ENCODE assay signal across 8 mouse cellular contexts in genomic region chr17:35424624-35425416, GRCm38 (mm10). TPM values are rescaled to one million over a fixed set of nuclear protein-coding genes. Genes with fewer than 3 reads are reported as not detected.
A peak's percentile ranks its signal among the peaks of the same experiment; 100 is the strongest.
DNase-seq lines count a peak whose midpoint lies in the region; ATAC-seq and TF ChIP-seq lines count a peak whose summit lies in the region.
"Not testable (repeated sequence)": the region's sequence is repeated elsewhere in the genome, so short reads cannot be mapped to it uniquely, and the experiment has no call there.

Gene H2-Q6, plus strand, starts transcription at chr17:35424850.

- ATAC-seq in hindbrain, embryonic 11.5 days (ENCODE audit: low FRiP score), result peak; percentile 73
- ATAC-seq in lung, embryonic 15.5 days (ENCODE audit: borderline replicate concordance, extremely low read depth, low FRiP score, low TSS enrichment), result peak; percentile 58; the same call in 1 of the 2 replicates
- peak; percentile 73 for ATAC-seq in neural tube, embryonic 11.5 days (ENCODE audit: insufficient read depth, low FRiP score, low TSS enrichment)

- TF ChIP-seq CTCF in E14TG2a.4 (conservative IDR thresholded peaks at IDR 0.05; ENCODE audit: low read length); testis, adult 2 months (IDR thresholded peaks at IDR 0.05; ENCODE audit: control insufficient read depth, insufficient read depth, insufficient replicate concordance, low read depth, low read length): not testable (repeated sequence)

- not testable (repeated sequence) for H3K36me3 ChIP-seq in E14TG2a.4 (ENCODE audit: insufficient read depth, low read length); hindbrain, embryonic 11.5 days (ENCODE audit: control insufficient read depth, insufficient read depth, low read length); lung, embryonic 15.5 days; neural tube, embryonic 11.5 days (ENCODE audit: control insufficient read depth, insufficient read depth, low read length); testis, adult 2 months (ENCODE audit: control insufficient read depth, insufficient read depth, low read length)

- peaks cover 47% of the 10 kb centered on the region for H3K27me3 ChIP-seq in E14TG2a.4 (ENCODE audit: insufficient read depth, low read length)
- not testable (repeated sequence) for H3K27me3 ChIP-seq in hindbrain, embryonic 11.5 days (ENCODE audit: control insufficient read depth, insufficient read depth, low read length); neural tube, embryonic 11.5 days (ENCODE audit: control insufficient read depth, insufficient read depth, low read length); testis, adult 2 months (ENCODE audit: control insufficient read depth, insufficient read depth, low read length)
- peaks cover 43% of the 10 kb centered on the region for H3K27me3 ChIP-seq in lung, embryonic 15.5 days

- TF ChIP-seq POLR2A in testis, adult 2 months (IDR thresholded peaks at IDR 0.05; ENCODE audit: control insufficient read depth, low read depth, low read length), result not testable (repeated sequence)

- not testable (repeated sequence) for H3K27ac ChIP-seq in hindbrain, embryonic 11.5 days (ENCODE audit: low read depth, low read length); lung, embryonic 15.5 days; neural tube, embryonic 11.5 days (ENCODE audit: low read depth, low read length); testis, adult 2 months (ENCODE audit: control insufficient read depth, insufficient read depth, low read depth, low read length)

- peak within 1 kb of the TSS; percentile 69 for H3K4me2 ChIP-seq in hindbrain, embryonic 11.5 days (replicated peaks; ENCODE audit: low read depth, low read length)
- peak within 1 kb of the TSS; percentile 70 for H3K4me2 ChIP-seq in lung, embryonic 15.5 days
- H3K4me2 ChIP-seq in neural tube, embryonic 11.5 days (ENCODE audit: low read depth), result peak within 1 kb of the TSS; percentile 46

- DNase-seq in cerebellum, adult 9-10 months, result peak; percentile 18
- DNase-seq in gastrocnemius, adult 18-20 months (ENCODE audit: low spot score), result peak; percentile 50
- DNase-seq in hindbrain, embryonic 11.5 days (ENCODE audit: low spot score), result peak; percentile 66
- DNase-seq in kidney, postnatal 4 days, result peak; percentile 73 to 86
- DNase-seq in neural tube, embryonic 11.5 days (ENCODE audit: low spot score), result peak; percentile 63

- H3K4me1 ChIP-seq in E14TG2a.4 (replicated peaks; ENCODE audit: low read depth, low read length), result peaks cover 12% of the 10 kb centered on the region
- H3K4me1 ChIP-seq in hindbrain, embryonic 11.5 days (replicated peaks; ENCODE audit: control insufficient read depth, insufficient read depth, low read length); lung, embryonic 15.5 days; neural tube, embryonic 11.5 days (ENCODE audit: control insufficient read depth, insufficient read depth, low read length); testis, adult 2 months (ENCODE audit: control insufficient read depth, insufficient read depth, low read length): not testable (repeated sequence)

- peak within 1 kb of the TSS; percentile 80 for H3K4me3 ChIP-seq in E14TG2a.4 (replicated peaks; ENCODE audit: low read length)
- peak within 1 kb of the TSS; percentile 36 for H3K4me3 ChIP-seq in hindbrain, embryonic 11.5 days (ENCODE audit: low read depth, low read length)
- peak within 1 kb of the TSS; percentile 33 for H3K4me3 ChIP-seq in lung, embryonic 15.5 days
- peak within 1 kb of the TSS; percentile 29 for H3K4me3 ChIP-seq in neural tube, embryonic 11.5 days (ENCODE audit: low read depth, low read length)
- peak within 1 kb of the TSS; percentile 68 for H3K4me3 ChIP-seq in testis, adult 2 months (ENCODE audit: control insufficient read depth, low read depth, low read length)

- peaks cover 36% of the 10 kb centered on the region for H3K9me3 ChIP-seq in E14TG2a.4 (ENCODE audit: low read length)
- not testable (repeated sequence) for H3K9me3 ChIP-seq in hindbrain, embryonic 11.5 days (ENCODE audit: control insufficient read depth, low read length); lung, embryonic 15.5 days; neural tube, embryonic 11.5 days (ENCODE audit: control insufficient read depth, low read length)

- WGBS in hindbrain, embryonic 11.5 days, result 3% methylated on average over 49 of the region's 66 CpGs
- 1% methylated on average over 58 of the region's 66 CpGs for WGBS in lung, embryonic 15.5 days
- WGBS in neural tube, embryonic 11.5 days, result 2% methylated on average over 52 of the region's 66 CpGs

- peak within 1 kb of the TSS; percentile 40; the same call in 1 of the 2 replicates for H3K9ac ChIP-seq in hindbrain, embryonic 11.5 days (ENCODE audit: low read depth, low read length)
- not testable (repeated sequence) for H3K9ac ChIP-seq in lung, embryonic 15.5 days
- H3K9ac ChIP-seq in neural tube, embryonic 11.5 days (ENCODE audit: low read length), result peak within 1 kb of the TSS; percentile 31; the same call in 1 of the 2 replicates

RNA-seq across cellular contexts. Expression of gene H2-Q6, which starts in this region (rescaled TPM):
- 1 to 10 TPM in 1 of 2 experiments, under 1 TPM in 1; 0.94 to 1.2 TPM for total RNA-seq in gastrocnemius, adult 18-20 months (2021)
- 0.46 and 0.60 TPM in 2 replicates for polyA plus RNA-seq in hindbrain, embryonic 11.5 days (2014; fragmentation: Nextera tagmentation; extraction: Ambion mirVana)
- polyA plus RNA-seq in lung, embryonic 15.5 days (2015; fragmentation: Nextera tagmentation; extraction: Ambion mirVana), result 0.76 and 1.1 TPM in 2 replicates
- polyA plus RNA-seq in neural tube, embryonic 11.5 days (2014; fragmentation: Nextera tagmentation; extraction: Ambion mirVana), result 0.99 and 1.4 TPM in 2 replicates
- 1.6 and 1.8 TPM in 2 replicates for polyA plus RNA-seq in testis, adult 2 months (2012; rRNA removed)

Comparison
In these comparisons a context has a peak if more than half of its experiments do, and no peak if none do; other contexts are left out.
1. Peak in DNase-seq, ATAC-seq, H3K4me3 ChIP-seq, H3K9ac ChIP-seq and H3K4me2 ChIP-seq in hindbrain, embryonic 11.5 days; RNA of the gene not detected or under 1 TPM.
2. H3K4me3 ChIP-seq: peak in every context shown above with its lines; median percentile 80 in E14TG2a.4; 68 in testis, adult 2 months; 36 in hindbrain, embryonic 11.5 days; 33 in lung, embryonic 15.5 days; 29 in neural tube, embryonic 11.5 days.
3. DNase-seq: peak in every context shown above with its lines; median percentile 80 in kidney, postnatal 4 days; 66 in hindbrain, embryonic 11.5 days; 63 in neural tube, embryonic 11.5 days; 50 in gastrocnemius, adult 18-20 months; 18 in cerebellum, adult 9-10 months.